In the genomic region with DNA sequence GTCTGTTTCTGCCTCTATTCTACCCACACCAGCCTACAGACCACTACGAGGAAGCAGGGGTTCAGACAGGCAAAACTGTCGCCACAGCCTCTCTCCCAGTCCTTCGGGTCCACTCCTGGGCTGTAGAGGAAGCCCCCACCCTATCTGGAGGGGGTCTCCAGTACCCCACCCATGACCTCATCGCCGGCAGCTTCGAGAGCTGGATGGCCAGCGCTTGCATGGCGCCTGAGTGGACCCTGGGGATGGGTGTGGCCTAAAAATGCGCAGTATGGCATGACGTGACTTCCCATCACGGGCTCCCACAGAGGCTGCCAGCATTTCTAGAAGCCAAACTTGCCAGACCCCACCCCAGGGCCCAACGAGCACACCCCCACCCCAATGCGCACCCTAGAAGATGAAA, we compare ENCODE assay signal across 8 mouse cellular contexts. TPM values are rescaled to one million over a fixed set of nuclear protein-coding genes. Genes with fewer than 3 reads are reported as not detected.
DNase-seq lines count a peak whose midpoint lies in the region; ATAC-seq lines count a peak whose summit lies in the region.
"Had no signal": no experiment of that assay in that cellular context is flagged by ENCODE, and none has a peak within 500 bp of the region (broad histone marks: within the 10 kb centered on the region; RNA-seq: fewer than 3 reads in every experiment).

No protein-coding gene starts in this region.

- H3K4me2 ChIP-seq in embryonic facial prominence, embryonic 15.5 days (replicated peaks), result peak overlapping the region; percentile 44

- no peaks in the 10 kb centered on the region for H3K36me3 ChIP-seq in embryonic facial prominence, embryonic 15.5 days

- no peak overlapping the region for H3K27ac ChIP-seq in embryonic facial prominence, embryonic 15.5 days (replicated peaks)

- DNase-seq in gastrocnemius, postnatal 10 days, result peak; percentile 23
- DNase-seq in heart, postnatal 14 days, result peak; percentile 63 to 67
- peak; percentile 80 for DNase-seq in lung, postnatal 10 days
- DNase-seq in thymus, postnatal 25 days, result no peak
- DNase-seq in cerebellum, adult 11-12 months, result no peak
- DNase-seq: kidney, postnatal 36 days had no signal

- peaks cover 8% of the 10 kb centered on the region; the same call in 1 of the 2 replicates for H3K4me1 ChIP-seq in embryonic facial prominence, embryonic 15.5 days

- H3K4me3 ChIP-seq in embryonic facial prominence, embryonic 15.5 days (replicated peaks), result peak overlapping the region; percentile 24

- 83% methylated on average over 13 of the region's 13 CpGs for WGBS in embryonic facial prominence, embryonic 15.5 days

- no peaks in the 10 kb centered on the region for H3K27me3 ChIP-seq in embryonic facial prominence, embryonic 15.5 days

- no peak for ATAC-seq in embryonic facial prominence, embryonic 15.5 days (ENCODE audit: insufficient number of reproducible peaks, low FRiP score, low TSS enrichment, low read depth)
- no peak for ATAC-seq in megakaryocyte-erythroid progenitor cell, adult 5-6 weeks (replicated peaks; ENCODE audit: low FRiP score, low TSS enrichment, poor library complexity, severe bottlenecking)

- intact Hi-C loops in heart, postnatal 14 days (cut with DNase I), result no loop called here

- no peaks in the 10 kb centered on the region for H3K9me3 ChIP-seq in embryonic facial prominence, embryonic 15.5 days (replicated peaks)

- H3K9ac ChIP-seq in embryonic facial prominence, embryonic 15.5 days, result no peak overlapping the region

RNA-seq across cellular contexts. Expression of a gene that starts 2.0 kb away (rescaled TPM):
- polyA plus RNA-seq in embryonic facial prominence, embryonic 15.5 days (2015; fragmentation: Nextera tagmentation; extraction: Ambion mirVana), result 18.1 and 20.6 TPM in 2 replicates
- total RNA-seq in gastrocnemius, postnatal 10 days (2021), result 1 to 10 TPM; 2.0 to 2.1 TPM
- total RNA-seq in heart, postnatal 14 days (2021), result 10 to 100 TPM in 1 of 2 experiments, 1 to 10 TPM in 1; 8.0 to 10.2 TPM
- total RNA-seq in megakaryocyte-erythroid progenitor cell, adult 5-6 weeks (2014; fragmentation: Nextera tagmentation), result not detected in 2 replicates
- total RNA-seq in megakaryocyte-erythroid progenitor cell, adult 5-6 weeks (2017), result not detected in 2 replicates

Comparison
In these comparisons a context has a peak if more than half of its experiments do, and no peak if none do; other contexts are left out.
1. DNase-seq: peak in gastrocnemius, postnatal 10 days (single experiment), heart, postnatal 14 days (2 of 2) and lung, postnatal 10 days (single experiment); none in thymus, postnatal 25 days (single experiment) and cerebellum, adult 11-12 months (single experiment).